Comparison of ENCODE assay signal across 32 mouse cellular contexts in genomic region chr19:29661974-29662580, GRCm38 (mm10). TPM values are rescaled to one million over a fixed set of nuclear protein-coding genes. Genes with fewer than 3 reads are reported as not detected.
DNase-seq lines count a peak whose midpoint lies in the region; ATAC-seq and TF ChIP-seq lines count a peak whose summit lies in the region.
"Had no signal": no experiment of that assay in that cellular context is flagged by ENCODE, and none has a peak within 500 bp of the region (broad histone marks: within the 10 kb centered on the region; RNA-seq: fewer than 3 reads in every experiment).

No protein-coding gene starts in this region.

- DNase-seq in adrenal gland, adult 2 months = peak; percentile 50
- no peak for DNase-seq in adrenal gland, adult 18-20 months (ENCODE audit: low spot score in 2 of 2)
- DNase-seq in forebrain, postnatal 0 days = peak; percentile 3
- peak; percentile 29 to 37 for DNase-seq in layer of hippocampus, adult 2 months (ENCODE audit: low spot score in 2 of 2)
- no peak for DNase-seq in layer of hippocampus, adult 8-10 months (ENCODE audit: low spot score in 2 of 2)
- peak; percentile 29 to 53 for DNase-seq in layer of hippocampus, postnatal 14 days (ENCODE audit: low spot score in 2 of 2)
- DNase-seq in right cerebral cortex, postnatal 25 days = no peak
- DNase-seq: B cell, adult 2 months; cerebellum, adult 11 months; cerebellum, adult 8-10 months; cerebellum, postnatal 14 days; embryo, embryonic 11 days; gastrocnemius, adult 2 months; gastrocnemius, postnatal 36 days; heart, adult 2 months; heart, postnatal 14 days; kidney, adult 2 months had no signal

- ATAC-seq in forebrain, postnatal 0 days = peak; percentile 62
- ATAC-seq in forebrain, embryonic 15.5 days (replicated peaks) = no peak
- ATAC-seq: activated CD4-positive, CD25-positive, alpha-beta regulatory T cell, adult 4 months; CD4-positive, CD25-positive, alpha-beta regulatory T cell, adult 4 months; forebrain, embryonic 14.5 days; intestine, embryonic 16.5 days; Patski had no signal

- H3K36me3 ChIP-seq in forebrain, postnatal 0 days (ENCODE audit: insufficient read depth) = no peaks in the 10 kb centered on the region
- no peaks in the 10 kb centered on the region for H3K36me3 ChIP-seq in forebrain, embryonic 15.5 days
- H3K36me3 ChIP-seq: embryonic facial prominence, embryonic 15.5 days; forebrain, embryonic 10.5 days; G1E; heart, embryonic 15.5 days; hindbrain, embryonic 15.5 days had no signal

- no peaks in the 10 kb centered on the region for H3K9me3 ChIP-seq in forebrain, postnatal 0 days (ENCODE audit: low read length)
- no peaks in the 10 kb centered on the region for H3K9me3 ChIP-seq in forebrain, embryonic 15.5 days
- H3K9me3 ChIP-seq: embryonic facial prominence, embryonic 15.5 days; forebrain, embryonic 10.5 days; G1E; heart, embryonic 15.5 days; hindbrain, embryonic 15.5 days had no signal

- no peak overlapping the region for H3K27ac ChIP-seq in forebrain, postnatal 0 days (ENCODE audit: low read depth, low read length)
- H3K27ac ChIP-seq in forebrain, embryonic 15.5 days (replicated peaks) = no peak overlapping the region
- H3K27ac ChIP-seq in layer of hippocampus, adult 2 months = peak overlapping the region; percentile 86
- H3K27ac ChIP-seq: embryonic facial prominence, embryonic 15.5 days; forebrain, embryonic 10.5 days; gastrocnemius, adult 2 months; heart, adult 2 months; heart, embryonic 15.5 days; hindbrain, embryonic 15.5 days had no signal

- no peaks in the 10 kb centered on the region for H3K27me3 ChIP-seq in forebrain, postnatal 0 days (ENCODE audit: insufficient read depth, low read length)
- H3K27me3 ChIP-seq in forebrain, embryonic 15.5 days = no peaks in the 10 kb centered on the region
- H3K27me3 ChIP-seq: embryonic facial prominence, embryonic 15.5 days; hindbrain, embryonic 15.5 days; Patski had no signal

- H3K4me1 ChIP-seq in forebrain, postnatal 0 days (ENCODE audit: insufficient read depth) = no peaks in the 10 kb centered on the region
- no peaks in the 10 kb centered on the region for H3K4me1 ChIP-seq in forebrain, embryonic 15.5 days
- H3K4me1 ChIP-seq: forebrain, embryonic 10.5 days; hindbrain, embryonic 15.5 days had no signal

- no peak for TF ChIP-seq CTCF in forebrain, postnatal 0 days (IDR thresholded peaks at IDR 0.05; ENCODE audit: low read depth)
- TF ChIP-seq CTCF in layer of hippocampus, adult 2 months (conservative IDR thresholded peaks at IDR 0.05) = no peak

- H3K4me3 ChIP-seq in forebrain, postnatal 0 days (ENCODE audit: low read depth, low read length) = no peak overlapping the region
- H3K4me3 ChIP-seq in forebrain, embryonic 15.5 days = no peak overlapping the region
- no peak overlapping the region for H3K4me3 ChIP-seq in layer of hippocampus, adult 2 months
- H3K4me3 ChIP-seq: embryonic facial prominence, embryonic 15.5 days; erythroblast, embryonic 14.5 days; forebrain, embryonic 10.5 days; gastrocnemius, adult 2 months; heart, adult 2 months; heart, embryonic 15.5 days; hindbrain, embryonic 15.5 days had no signal

- H3K4me2 ChIP-seq in forebrain, postnatal 0 days (ENCODE audit: low read depth) = no peak overlapping the region
- H3K4me2 ChIP-seq in forebrain, embryonic 15.5 days (replicated peaks) = no peak overlapping the region
- H3K4me2 ChIP-seq: embryonic facial prominence, embryonic 15.5 days; heart, embryonic 11.5 days; heart, embryonic 15.5 days; hindbrain, embryonic 15.5 days had no signal

- no peak overlapping the region for H3K9ac ChIP-seq in forebrain, postnatal 0 days
- no peak overlapping the region for H3K9ac ChIP-seq in forebrain, embryonic 15.5 days (replicated peaks)
- H3K9ac ChIP-seq: embryonic facial prominence, embryonic 15.5 days; heart, embryonic 15.5 days; hindbrain, embryonic 15.5 days had no signal

- 74% methylated on average over 6 of the region's 6 CpGs for WGBS in forebrain, postnatal 0 days
- 74% methylated on average over 6 of the region's 6 CpGs for WGBS in forebrain, embryonic 15.5 days

RNA-seq across cellular contexts. Expression of gene Ermp1, which starts 13.9 kb away (rescaled TPM):
- total RNA-seq in adrenal gland, adult 2 months (2021) = 10 to 100 TPM; 54.3 to 61.7 TPM
- 18.5 and 25.2 TPM in 2 replicates for polyA plus RNA-seq in adrenal gland, adult 2 months (2012; rRNA removed)
- 10 to 100 TPM; 55.5 to 62.7 TPM for total RNA-seq in adrenal gland, adult 18-20 months (2021)
- total RNA-seq in forebrain, postnatal 0 days (2014; rRNA removed) = 9.8 and 14.0 TPM in 2 replicates
- polyA plus RNA-seq in forebrain, postnatal 0 days (2015; fragmentation: Nextera tagmentation; extraction: Ambion mirVana) = 5.7 and 8.2 TPM in 2 replicates
- polyA plus RNA-seq in forebrain, embryonic 15.5 days (2015; fragmentation: Nextera tagmentation; extraction: Ambion mirVana) = 7.1 and 8.0 TPM in 2 replicates
- total RNA-seq in layer of hippocampus, adult 2 months (2021) = 10 to 100 TPM; 57.0 to 59.3 TPM
- total RNA-seq in layer of hippocampus, adult 8-10 months (2022) = 10 to 100 TPM; 50.4 to 55.2 (median 51.1) TPM
- total RNA-seq in layer of hippocampus, postnatal 14 days (2021) = 10 to 100 TPM; 56.7 to 56.8 TPM

RNA-seq across cellular contexts. Expression of gene Mlana, which starts 35.5 kb away (rescaled TPM):
- total RNA-seq in adrenal gland, adult 2 months (2021) = not detected
- not detected in 2 replicates for polyA plus RNA-seq in adrenal gland, adult 2 months (2012; rRNA removed)
- not detected for total RNA-seq in adrenal gland, adult 18-20 months (2021)
- not detected in 2 replicates for total RNA-seq in forebrain, postnatal 0 days (2014; rRNA removed)
- polyA plus RNA-seq in forebrain, postnatal 0 days (2015; fragmentation: Nextera tagmentation; extraction: Ambion mirVana) = not detected in 2 replicates
- polyA plus RNA-seq in forebrain, embryonic 15.5 days (2015; fragmentation: Nextera tagmentation; extraction: Ambion mirVana) = not detected in 2 replicates
- under 1 TPM; 0.56 to 0.79 TPM for total RNA-seq in layer of hippocampus, adult 2 months (2021)
- under 1 TPM in 2 of 4 experiments, not detected in 2; 0.64 to 0.72 TPM for total RNA-seq in layer of hippocampus, adult 8-10 months (2022)
- total RNA-seq in layer of hippocampus, postnatal 14 days (2021) = 1 to 10 TPM in 1 of 2 experiments, under 1 TPM in 1; 0.43 to 1.2 TPM
- total RNA-seq: common myeloid progenitor, adult 5-6 weeks; G1E; gastrocnemius, adult 2 months; hematopoietic stem cell, adult 5-6 weeks had no signal
- polyA plus RNA-seq: activated CD4-positive, CD25-positive, alpha-beta regulatory T cell, adult 4 months; CD4-positive, CD25-positive, alpha-beta regulatory T cell, adult 4 months; erythroblast, embryonic 14.5 days; forebrain, embryonic 14.5 days; G1E; hindbrain, embryonic 15.5 days; intestine, embryonic 16.5 days; kidney, adult 2 months had no signal

Comparison
In these comparisons a context has a peak if more than half of its experiments do, and no peak if none do; other contexts are left out.
1. DNase-seq: peak in adrenal gland, adult 2 months (single experiment), forebrain, postnatal 0 days (single experiment), layer of hippocampus, adult 2 months (2 of 2) and layer of hippocampus, postnatal 14 days (2 of 2); none in adrenal gland, adult 18-20 months (0 of 2), layer of hippocampus, adult 8-10 months (0 of 2) and right cerebral cortex, postnatal 25 days (single experiment).